Mouse (Mus musculus) heart, adult 11 months (tissue): ENCODE data around the gene Strn3.
A peak's percentile ranks its signal among the peaks of the same experiment; 100 is the strongest.

ENCODE experiments used
- DNase-seq: peaks from one replicate; pipeline ENCODE4 v3.0.0; 2022

Gene Strn3

DNA sequence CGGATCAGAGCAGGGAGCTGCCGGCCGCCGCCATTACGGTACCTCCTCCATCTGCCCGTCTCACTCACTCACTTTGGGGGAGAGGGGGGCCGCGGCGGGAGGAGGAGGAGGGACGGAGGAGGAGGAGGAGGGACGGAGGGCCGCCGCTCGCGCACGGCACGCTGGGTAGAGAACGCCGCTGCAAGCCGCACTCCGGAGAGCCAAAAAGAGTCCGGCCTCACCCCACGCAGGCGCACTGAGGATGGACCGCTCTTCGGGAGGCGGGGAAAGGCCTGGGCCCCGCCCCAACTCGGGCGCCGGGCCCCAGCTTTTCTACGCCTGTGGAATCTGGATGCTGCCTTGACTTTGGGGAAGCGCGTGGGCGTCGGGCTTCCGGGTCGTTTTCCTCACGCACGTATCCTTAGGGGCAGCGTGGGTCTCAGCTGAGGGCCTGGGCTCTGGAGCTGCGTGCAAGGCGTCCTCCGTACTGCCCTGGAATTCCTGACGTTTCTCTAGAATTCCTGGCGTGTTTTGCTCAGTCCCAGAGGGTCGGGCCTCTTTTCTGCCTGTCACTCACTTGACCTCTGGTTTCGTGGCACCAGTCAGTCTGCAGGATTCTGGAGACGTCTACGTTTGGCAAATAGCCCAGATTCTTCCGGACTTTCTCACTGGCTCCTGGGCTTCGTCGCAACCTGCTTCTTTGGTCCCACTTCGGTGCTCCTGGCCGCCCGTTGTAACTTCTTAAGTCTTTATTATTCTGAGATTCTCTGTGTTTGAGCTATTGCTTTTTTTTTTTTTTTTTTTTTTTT lies at the start of gene Strn3:
TSS of gene Strn3 (minus strand) at position 53 of the 788 bp plus-strand sequence.
- DNase-seq: peak; percentile 100

- DNase-seq: no peak
Measured at GRCm38 (mm10) chr12:51736807-51737206, 45.1 kb upstream of the Strn3 start.

DNA sequence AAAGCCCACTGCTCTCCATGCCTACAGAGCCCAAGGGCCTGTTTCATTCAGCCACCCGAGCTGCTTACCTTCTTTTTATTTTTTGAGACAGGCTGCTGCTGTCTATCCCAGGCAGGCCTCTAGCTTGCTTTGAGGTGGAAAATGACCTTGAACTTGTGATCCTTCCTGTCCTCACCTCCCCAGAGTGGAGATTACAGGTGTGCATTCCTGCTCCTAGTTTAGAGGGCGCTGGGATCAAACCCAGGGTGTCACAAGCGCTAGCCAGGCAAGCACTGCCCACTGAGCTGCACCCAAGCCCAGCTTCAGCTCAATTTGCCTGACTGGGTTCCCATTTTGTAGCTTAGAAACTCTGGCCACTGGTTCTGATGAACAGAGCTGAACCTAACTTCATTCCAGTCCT lies 44.7 kb upstream of the Strn3 start:
- DNase-seq: peak; percentile 82

- DNase-seq: peak; percentile 86
Measured at GRCm38 (mm10) chr12:51735840-51736271, 44.2 kb upstream of the Strn3 start.

DNA sequence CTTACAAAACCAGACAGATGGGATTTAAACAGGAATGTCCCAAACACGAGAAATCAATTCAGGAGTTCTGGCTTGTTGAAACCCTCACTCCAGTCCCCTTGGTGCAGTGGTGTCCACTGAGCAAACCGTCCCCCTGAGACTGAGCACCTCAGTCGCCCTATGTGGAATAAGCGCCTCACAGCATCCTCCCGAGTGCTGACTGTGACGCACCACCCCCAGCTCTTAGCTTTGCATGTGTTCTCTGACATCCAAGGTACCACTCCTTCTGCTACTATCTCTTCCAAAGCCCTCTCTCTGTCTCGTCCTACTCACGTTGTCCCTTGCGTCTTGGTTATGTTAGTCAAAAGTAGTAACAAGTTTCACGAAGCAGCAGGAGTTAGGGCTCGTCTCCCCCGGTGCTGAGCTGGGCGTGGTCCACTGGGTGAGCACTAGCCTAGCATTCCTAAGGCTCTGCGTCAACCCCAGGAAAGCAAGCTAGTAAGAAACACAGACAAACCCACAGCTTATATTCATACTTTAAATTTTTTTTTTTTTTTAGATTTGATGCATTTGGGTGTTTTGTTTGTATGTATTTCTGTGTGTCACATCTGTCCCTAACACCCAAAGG lies 43.0 kb upstream of the Strn3 start:
- DNase-seq: peak; percentile 91

DNA sequence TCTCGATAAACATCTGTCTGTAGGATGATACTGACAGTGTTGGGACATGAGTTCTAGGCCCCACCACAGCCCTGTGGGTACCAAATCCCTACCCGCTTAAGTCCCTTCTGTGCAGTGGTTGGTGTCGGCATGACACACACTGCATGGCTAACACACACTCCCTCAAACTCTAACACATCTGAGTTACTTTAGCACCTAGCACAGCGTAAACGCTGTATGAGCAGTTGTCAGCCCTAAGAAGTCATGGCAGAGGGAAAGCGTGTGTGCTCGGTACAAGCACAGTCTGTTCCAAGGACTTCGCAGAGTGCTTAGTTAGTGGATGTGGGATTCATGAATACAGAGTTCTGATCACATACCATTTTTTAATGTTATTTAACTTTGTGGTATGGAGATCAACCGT lies 38.1 kb upstream of the Strn3 start:
- DNase-seq: no peak

- peak; percentile 98 for DNase-seq
Measured at GRCm38 (mm10) chr12:51729058-51729457, 37.4 kb upstream of the Strn3 start.

- DNase-seq: no peak
Measured at GRCm38 (mm10) chr12:51721836-51722235, 30.1 kb upstream of the Strn3 start.

- DNase-seq: no peak
Measured at GRCm38 (mm10) chr12:51718617-51719016, 26.9 kb upstream of the Strn3 start.

DNA sequence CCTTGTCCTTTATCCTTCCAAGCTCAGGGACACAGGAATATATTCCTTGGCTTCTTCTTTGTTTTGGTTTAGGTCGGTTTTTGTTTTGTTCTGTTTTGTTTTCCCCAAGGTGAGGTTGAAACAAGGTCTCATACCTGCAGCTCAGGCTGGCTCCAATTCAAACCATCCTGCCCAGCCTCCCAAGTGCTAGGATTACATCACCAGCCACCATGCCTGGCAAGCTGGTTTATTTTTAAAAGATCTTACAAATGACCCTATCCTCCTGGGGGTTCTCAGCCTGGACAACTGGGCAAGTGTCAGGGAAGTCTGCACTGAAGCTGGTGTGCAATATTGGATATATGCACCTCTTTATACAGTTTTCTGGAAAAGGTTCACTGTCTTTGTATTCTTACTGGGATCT lies 21.0 kb upstream of the Strn3 start:
- no peak for DNase-seq

DNA sequence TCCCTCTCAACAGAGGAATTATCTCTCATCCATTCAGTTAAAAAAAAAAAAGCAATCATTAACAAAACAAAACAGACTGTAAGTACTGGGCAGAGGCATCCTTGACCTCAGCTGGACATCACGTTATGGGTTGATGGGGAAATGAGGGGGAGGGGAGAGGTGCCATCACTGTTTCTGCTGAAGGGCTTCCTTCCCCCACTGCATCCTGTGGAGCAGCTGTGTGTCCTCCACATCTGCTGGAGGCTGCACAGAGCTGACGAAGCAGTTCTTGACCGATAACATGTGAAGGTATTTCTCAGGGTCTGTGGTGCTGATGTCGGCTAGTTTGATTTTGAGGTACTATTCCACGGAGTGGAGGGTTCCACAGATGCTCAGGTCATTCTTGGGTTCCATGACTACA lies 18.5 kb upstream of the Strn3 start:
- DNase-seq: peak; percentile 92

DNA sequence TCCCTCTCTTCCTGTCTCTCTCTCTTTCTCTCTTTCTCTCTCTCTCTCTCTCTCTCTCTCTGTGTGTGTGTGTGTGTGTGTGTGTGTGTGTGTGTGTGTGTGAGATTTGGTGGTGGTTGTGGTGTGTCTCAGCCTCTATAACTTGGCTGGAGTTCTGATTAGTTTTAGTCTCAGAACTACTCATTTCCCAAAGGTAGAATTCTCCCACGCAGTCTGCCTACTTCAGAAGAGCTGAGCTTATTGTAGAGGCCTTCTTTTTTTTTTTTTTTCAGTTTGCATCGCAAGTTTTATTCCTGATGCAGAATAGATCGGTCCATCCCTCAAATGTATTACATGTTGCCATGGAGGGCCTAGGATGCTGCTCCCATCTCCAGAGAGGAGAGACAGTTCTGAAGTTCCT lies 18.0 kb upstream of the Strn3 start:
- DNase-seq: no peak

DNA sequence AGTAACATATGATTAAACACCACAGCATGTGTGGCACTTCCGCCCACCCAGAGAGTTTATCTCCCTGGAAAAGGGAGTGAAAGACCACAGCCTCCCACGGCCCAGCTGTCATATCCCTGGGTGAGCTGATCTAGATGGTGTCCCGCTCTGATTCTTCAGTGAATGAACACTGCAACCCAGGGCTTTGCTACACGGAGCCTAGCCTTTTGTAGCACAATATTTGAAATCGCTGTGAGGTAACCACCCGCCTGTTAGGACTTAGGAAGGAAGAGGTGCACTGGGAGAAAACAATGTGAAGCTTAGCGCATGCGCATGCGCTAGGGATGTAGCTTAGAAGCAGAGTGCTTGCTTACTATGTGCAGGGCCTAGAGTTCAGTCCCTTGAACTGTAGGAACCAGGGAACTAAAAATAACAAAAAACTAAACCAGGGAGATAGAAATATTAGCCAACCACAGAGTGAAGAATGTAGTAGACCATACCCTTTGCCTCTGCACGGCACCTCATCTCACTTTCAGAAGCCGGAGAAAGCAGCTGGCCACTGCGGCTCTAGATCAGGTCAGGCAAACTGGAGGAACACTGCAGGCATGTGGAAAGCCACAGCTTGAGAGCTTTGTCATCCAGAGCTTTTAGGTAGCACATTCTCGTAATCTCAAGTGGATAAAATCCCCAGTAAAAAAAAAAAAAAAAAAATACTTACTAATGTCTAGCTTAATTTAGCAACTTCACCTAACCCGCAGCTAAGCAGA lies 17.4 kb upstream of the Strn3 start:
- DNase-seq: peak; percentile 97

GRCm38 (mm10) chr12:51706673-51707235 lies 15.1 kb upstream of the Strn3 start:
- DNase-seq: peak; percentile 77

GRCm38 (mm10) chr12:51705778-51706177 lies 14.1 kb upstream of the Strn3 start:
- DNase-seq: peak; percentile 89

DNA sequence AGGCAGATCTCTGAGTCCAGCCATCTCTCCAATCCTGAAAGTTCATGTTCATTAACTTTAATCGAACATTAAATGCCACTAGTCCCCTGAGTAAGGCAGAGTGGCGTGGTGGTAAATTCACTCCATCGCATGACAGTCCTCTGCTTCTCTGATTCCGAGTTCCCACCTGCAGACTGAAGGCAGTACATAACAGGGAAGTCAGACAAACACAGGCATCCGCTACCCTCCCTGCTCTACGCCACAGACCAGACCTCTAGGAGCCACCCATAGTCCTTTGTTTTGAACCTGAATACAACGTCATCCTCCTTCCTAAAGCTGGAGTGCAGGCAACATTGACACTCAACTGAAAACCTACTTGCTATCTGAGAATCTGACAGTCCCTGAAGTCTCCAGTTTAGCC lies 12.9 kb upstream of the Strn3 start:
- DNase-seq: peak; percentile 76

- DNase-seq: peak; percentile 90
Measured at GRCm38 (mm10) chr12:51703859-51704258, 12.2 kb upstream of the Strn3 start.

DNA sequence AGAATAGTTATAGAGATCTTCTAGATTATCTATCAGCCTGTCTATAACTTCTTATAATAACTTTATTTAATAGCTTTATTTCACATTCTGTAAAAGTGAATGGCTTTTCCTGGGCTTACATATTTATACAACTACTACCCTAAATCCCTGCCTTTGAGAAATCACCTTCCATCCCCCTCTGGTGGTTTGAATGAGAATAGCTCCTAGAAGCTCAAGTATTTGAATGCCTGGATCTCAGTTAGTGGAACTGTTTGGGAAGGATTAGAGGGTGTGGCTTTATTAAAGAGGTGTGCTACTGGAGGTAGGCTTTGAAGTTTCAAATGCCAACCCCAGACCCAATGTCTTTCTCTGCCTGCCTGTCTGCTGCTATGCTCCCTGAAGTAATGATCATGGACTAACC lies 10.0 kb upstream of the Strn3 start:
- peak; percentile 68 for DNase-seq

GRCm38 (mm10) chr12:51699623-51700393 lies 8.1 kb upstream of the Strn3 start:
- DNase-seq: peak; percentile 88

DNA sequence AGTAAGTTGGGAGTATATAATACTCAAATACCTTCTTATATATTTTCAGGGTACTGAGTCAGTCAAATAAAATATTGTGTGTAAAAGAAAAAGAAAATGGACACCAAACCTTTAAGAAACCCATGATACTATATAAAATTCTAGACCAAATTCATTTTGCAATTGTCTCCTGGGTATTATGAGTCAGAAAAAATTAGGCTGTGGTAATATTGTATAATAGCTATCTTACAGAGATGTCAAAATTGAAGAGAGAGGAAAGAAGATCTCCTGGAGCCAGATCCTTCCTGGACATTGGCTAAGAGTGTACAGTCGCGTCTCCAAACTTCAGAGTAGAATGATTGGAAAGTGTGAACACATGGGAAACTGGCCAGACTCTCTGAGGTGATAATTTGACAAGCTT lies 4.5 kb upstream of the Strn3 start:
- no peak for DNase-seq

DNA sequence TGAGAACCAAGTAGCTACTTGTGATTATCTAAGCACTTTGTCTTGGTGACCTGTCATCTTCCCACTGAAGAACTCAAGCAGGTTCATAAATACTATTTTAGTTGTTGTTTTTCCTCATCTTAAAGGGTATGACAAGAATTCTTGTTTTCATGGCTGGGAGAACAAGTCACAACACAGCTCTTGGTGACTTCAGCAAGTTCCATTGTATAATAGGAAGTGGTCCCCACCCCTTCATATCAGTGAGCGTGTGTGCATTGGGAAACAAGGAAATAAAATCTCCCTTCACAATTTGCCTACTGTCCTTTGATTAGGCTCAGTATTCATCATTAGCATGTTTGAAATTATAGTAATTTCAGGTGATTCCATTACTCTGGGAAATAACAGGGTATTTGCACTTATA lies 3.3 kb upstream of the Strn3 start:
- peak; percentile 57 for DNase-seq

- DNase-seq: peak; percentile 68
Measured at GRCm38 (mm10) chr12:51694096-51694495, 2.4 kb upstream of the Strn3 start.

DNA sequence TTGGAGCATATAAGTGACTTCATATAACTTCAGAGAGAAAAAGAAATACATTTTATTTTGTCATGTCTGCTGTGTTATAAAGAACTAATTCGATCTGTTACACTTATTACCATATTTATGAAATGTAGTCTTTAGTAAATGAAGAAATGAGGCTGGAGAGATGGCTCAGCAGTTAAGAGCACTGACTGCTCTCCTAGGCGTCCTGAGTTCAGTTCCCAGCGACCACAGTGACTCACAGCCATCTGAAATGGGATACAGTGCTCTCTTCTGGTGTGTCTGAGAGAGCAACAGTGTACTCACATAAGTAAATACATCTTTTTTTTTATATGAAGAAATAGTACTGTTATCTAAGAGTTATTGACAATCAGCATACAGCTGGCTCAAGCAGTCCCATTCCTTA lies 1.7 kb upstream of the Strn3 start:
- DNase-seq: peak; percentile 65
